Mouse (Mus musculus): Measurements from ENCODE around the gene Bgn. TPM values are rescaled to one million over a fixed set of nuclear protein-coding genes. Genes with fewer than 3 reads are reported as not detected.

Gene Bgn
- polyA plus RNA-seq, 1 experiment from 2014 or later, result 22.9 TPM

DNA sequence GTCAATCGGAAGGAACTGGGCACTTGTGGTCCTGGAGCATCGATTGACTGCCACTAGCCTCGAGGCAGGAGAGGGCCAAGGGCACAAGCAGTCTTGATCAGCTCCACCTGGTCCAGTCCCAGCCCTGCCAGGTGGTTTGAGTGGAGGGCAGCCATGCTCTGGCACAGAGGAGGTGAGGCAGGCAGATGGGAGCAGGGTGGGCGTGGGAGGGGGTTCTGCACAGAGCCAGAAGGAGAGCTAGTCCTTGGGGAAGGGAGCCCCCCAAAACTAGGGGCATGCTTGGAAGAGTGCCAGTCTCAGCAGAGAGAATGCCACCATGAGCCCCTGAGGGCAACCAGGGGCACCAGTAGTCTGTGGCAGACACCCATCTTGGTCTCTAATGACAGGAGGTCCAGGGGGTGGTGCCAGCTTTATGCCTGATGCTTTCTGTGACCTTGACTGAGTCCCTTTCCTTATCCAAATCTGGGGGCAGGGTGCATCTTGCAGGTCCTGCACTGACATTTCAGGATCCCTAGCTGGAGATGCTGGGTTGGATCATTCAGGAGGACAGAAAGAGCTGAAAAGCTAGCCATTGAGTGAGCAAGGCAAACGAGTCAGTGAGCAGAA lies 21.8 kb downstream of the Bgn start:
- no peaks in the 10 kb centered on the region for H3K27me3 ChIP-seq (replicated peaks)
- H3K9me3 ChIP-seq, result no peaks in the 10 kb centered on the region
- no peak overlapping the region for H3K9ac ChIP-seq
- no peak for ATAC-seq (replicated peaks)
- no peaks in the 10 kb centered on the region for H3K36me3 ChIP-seq (replicated peaks)
- 70% methylated on average over 5 of the region's 5 CpGs for WGBS
- no peak overlapping the region for H3K4me2 ChIP-seq
- H3K4me1 ChIP-seq, result no peaks in the 10 kb centered on the region
- no peak overlapping the region for H3K4me3 ChIP-seq
- H3K27ac ChIP-seq, result no peak overlapping the region

- Histone ChIP-seq H3K27me3 (replicated peaks) (no peaks in the 10 kb centered on the region), H3K36me3 (replicated peaks) (no peaks in the 10 kb centered on the region), H3K4me2 (no peak overlapping the region), H3K9ac (no peak overlapping the region), H3K4me1 (no peaks in the 10 kb centered on the region), H3K27ac (no peak overlapping the region), H3K4me3 (no peak overlapping the region), H3K9me3 (no peaks in the 10 kb centered on the region)
- 72% methylated on average over 4 of the region's 4 CpGs for WGBS
- ATAC-seq (replicated peaks), result no peak
These were observed 23.2 kb downstream of the Bgn start for GRCm38 (mm10) chrX:73506577-73506976.

GRCm38 (mm10) chrX:73509209-73509608 lies 25.8 kb downstream of the Bgn start:
- Histone ChIP-seq H3K4me1 (no peaks in the 10 kb centered on the region), H3K9ac (no peak overlapping the region), H3K27ac (no peak overlapping the region), H3K4me3 (no peak overlapping the region), H3K36me3 (replicated peaks) (no peaks in the 10 kb centered on the region), H3K4me2 (no peak overlapping the region), H3K27me3 (replicated peaks) (no peaks in the 10 kb centered on the region), H3K9me3 (no peaks in the 10 kb centered on the region)
- WGBS, result 70% methylated on average over 3 of the region's 3 CpGs
- ATAC-seq (replicated peaks), result no peak

- WGBS, result 38% methylated on average over 3 of the region's 3 CpGs
- no peak for ATAC-seq (replicated peaks)
These were observed 29.5 kb downstream of the Bgn start for GRCm38 (mm10) chrX:73512904-73513303.

DNA sequence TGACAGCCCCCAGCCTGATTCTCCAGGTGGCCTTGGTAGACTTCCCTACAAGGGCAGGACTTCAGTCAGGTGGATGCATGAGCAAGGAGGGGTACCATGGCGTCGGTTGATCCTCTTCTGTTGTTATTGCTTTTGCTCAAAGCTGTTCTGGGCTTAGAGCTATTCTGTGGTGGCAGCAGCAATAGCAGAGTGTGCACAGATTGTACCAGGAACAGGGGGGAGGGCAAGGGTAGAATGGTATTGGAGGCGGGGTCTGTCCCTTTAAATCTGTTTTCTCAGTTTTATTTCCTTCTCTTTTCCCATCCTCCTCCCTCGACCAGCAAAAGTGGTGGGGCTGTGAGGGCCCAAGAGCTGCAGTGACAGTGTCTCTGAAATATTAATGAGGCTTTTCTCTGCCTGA lies 33.2 kb downstream of the Bgn start:
- no peak overlapping the region for H3K27ac ChIP-seq
- no peak overlapping the region for H3K9ac ChIP-seq
- H3K4me2 ChIP-seq, result no peak overlapping the region
- H3K4me1 ChIP-seq, result no peaks in the 10 kb centered on the region
- no peaks in the 10 kb centered on the region for H3K36me3 ChIP-seq (replicated peaks)
- H3K4me3 ChIP-seq, result no peak overlapping the region
- no peak for ATAC-seq (replicated peaks)
- WGBS, result 64% methylated on average over 4 of the region's 4 CpGs
- no peaks in the 10 kb centered on the region for H3K9me3 ChIP-seq
- no peaks in the 10 kb centered on the region for H3K27me3 ChIP-seq (replicated peaks)

More at GRCm38 (mm10) chrX:73512904-73513303, 29.5 kb downstream of the Bgn start:
- Histone ChIP-seq H3K4me1 (no peaks in the 10 kb centered on the region), H3K36me3 (replicated peaks) (no peaks in the 10 kb centered on the region), H3K27ac (no peak overlapping the region), H3K27me3 (replicated peaks) (no peaks in the 10 kb centered on the region), H3K9ac (no peak overlapping the region), H3K9me3 (no peaks in the 10 kb centered on the region), H3K4me2 (no peak overlapping the region), H3K4me3 (no peak overlapping the region)

DNA sequence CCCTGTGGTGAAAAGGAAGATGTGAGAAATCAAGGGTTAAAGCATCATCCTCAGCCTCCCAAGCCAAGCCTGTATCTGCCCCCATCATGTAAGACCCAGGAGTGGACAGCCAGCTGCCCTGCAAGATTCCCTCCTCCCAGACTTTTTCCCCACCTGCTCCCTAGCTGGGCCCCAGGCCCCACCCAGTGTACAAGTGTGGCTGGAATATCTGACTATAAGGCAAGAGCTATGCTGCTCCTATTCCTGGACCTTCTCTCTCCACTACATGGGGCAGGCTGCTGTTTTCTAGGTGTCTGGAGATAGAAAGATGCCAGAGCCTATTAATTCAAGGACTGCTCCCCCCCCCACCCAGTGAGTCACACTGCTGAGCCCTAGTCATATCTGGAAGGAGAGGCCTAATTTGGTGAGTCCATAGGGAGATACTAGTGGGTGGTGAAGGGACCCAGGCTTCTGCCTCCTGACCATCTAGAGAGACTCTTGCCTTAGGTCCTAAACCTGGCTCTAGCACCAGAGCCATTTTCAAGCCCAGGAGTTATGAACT lies 33.7 kb downstream of the Bgn start:
- Histone ChIP-seq H3K9ac (no peak overlapping the region), H3K4me1 (no peaks in the 10 kb centered on the region), H3K4me3 (no peak overlapping the region), H3K9me3 (no peaks in the 10 kb centered on the region), H3K27ac (no peak overlapping the region), H3K27me3 (replicated peaks) (no peaks in the 10 kb centered on the region), H3K36me3 (replicated peaks) (no peaks in the 10 kb centered on the region), H3K4me2 (no peak overlapping the region)
- ATAC-seq (replicated peaks), result no peak

DNA sequence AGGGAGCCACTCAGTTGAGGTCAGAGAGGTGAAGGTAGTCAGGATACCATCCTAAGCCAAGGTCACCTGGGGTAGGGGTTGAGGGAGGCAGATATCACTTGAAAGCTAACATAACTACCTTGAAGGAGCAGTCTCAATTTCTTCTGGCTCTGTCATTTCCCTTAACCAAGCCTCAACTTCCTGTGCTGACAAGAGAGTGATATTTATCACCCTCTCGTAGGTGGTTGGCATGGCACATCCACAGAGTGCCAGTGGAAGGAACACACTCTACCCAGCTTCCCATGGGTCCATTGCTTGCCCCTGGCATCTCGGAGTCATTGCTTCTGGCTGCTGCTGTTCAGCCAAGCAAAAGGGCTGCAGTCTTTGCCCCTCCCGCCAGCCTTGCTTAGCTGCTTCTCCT lies 37.3 kb downstream of the Bgn start:
- Histone ChIP-seq H3K4me1 (no peaks in the 10 kb centered on the region), H3K9me3 (no peaks in the 10 kb centered on the region), H3K27me3 (replicated peaks) (no peaks in the 10 kb centered on the region), H3K4me2 (no peak overlapping the region), H3K4me3 (no peak overlapping the region), H3K36me3 (replicated peaks) (no peaks in the 10 kb centered on the region), H3K9ac (no peak overlapping the region), H3K27ac (no peak overlapping the region)
- 86% methylated on average over 3 of the region's 3 CpGs for WGBS
- no peak for ATAC-seq (replicated peaks)

DNA sequence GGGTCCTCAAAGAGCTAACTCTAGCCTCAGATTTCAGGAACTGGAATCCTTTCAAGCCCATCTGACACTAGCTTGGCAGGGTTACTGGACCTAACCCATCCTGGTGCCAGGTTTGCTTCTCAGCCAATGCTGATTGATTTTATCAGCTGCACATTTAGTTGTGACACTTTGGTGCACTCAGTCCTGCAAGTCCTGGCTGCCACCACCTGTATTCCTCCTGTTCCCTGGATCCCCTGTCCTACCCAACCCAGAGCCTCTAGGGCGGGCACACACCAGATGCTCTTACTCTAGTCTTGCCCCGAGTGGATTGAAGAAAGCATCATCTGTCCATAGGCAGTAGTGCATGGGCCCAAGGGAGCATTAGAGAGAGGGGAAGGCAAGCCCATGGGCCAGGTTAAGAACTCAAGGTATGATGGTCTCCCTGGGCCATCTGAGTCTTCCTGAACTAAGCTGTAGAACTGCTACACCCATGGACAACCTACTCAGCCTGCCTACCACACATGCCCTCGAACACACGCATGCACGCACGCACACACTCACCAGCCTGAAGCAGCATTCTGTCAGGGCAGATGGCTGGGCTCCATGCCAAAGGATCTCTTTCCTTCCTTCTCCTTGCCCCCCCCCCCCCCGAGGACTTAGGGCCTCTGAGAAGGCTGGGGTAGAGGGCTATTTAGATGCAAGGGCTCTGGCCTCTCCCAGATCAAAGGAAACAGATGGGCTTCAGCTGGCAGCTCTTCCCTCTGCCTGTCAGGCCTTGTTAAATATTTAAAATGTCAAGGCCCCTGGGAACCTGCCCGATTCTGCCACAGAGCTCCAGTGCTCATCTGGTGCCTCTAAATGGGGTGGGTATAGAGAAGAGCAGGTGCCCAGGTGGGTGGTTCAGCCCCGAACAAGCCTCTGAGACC lies 41.2 kb downstream of the Bgn start:
- Histone ChIP-seq H3K4me2 (no peak overlapping the region), H3K36me3 (replicated peaks) (no peaks in the 10 kb centered on the region), H3K4me1 (no peaks in the 10 kb centered on the region), H3K9me3 (no peaks in the 10 kb centered on the region), H3K27ac (no peak overlapping the region), H3K4me3 (no peak overlapping the region), H3K9ac (no peak overlapping the region), H3K27me3 (replicated peaks) (no peaks in the 10 kb centered on the region)
- 52% methylated on average over 9 of the region's 9 CpGs for WGBS
- peak; percentile 88 for ATAC-seq (replicated peaks)

DNA sequence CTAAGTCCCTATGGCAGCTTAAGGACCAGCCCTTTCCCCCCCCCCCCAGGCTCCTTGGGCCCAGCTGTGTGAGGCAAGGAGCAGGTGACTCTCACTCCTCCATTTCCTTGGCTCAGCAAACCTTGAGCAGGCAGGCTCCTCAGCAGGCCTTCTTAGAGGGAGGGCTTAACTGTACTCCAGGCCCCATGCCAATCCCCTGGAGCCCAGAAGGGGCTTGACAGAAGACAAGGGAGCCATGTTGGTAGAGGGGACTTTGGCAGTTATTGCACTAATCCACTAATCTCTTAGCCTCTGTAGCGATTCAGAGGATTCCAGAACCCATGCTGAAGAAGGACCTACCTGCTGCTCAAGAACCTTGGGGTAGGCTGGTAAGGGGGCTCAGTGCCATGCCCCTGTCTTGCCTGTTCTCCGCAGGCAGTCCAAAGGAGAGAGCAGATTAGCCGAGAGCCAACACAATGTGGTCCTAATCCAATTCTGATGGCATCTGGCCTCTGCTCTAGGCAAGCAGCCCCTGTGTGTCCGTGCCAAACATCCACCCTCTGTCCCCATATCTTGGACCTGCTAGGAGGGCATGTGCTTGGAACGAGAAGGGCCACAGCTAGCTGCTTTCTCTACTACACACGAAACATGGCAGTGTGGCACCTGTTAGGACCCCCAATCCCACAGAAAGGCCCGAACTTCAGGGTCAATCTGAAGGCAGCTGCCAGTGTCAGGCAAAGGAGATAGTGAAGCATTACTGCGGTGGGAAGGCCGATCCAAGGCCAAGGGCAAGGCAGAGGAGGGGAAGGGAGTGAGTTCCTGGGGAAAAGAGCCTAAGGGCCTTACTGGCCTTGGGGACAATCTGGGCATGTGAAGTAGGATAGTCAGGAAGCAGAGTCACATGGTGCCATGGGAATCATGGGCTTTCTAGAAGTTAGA lies 42.1 kb downstream of the Bgn start:
- Histone ChIP-seq H3K4me2 (no peak overlapping the region), H3K9me3 (no peaks in the 10 kb centered on the region), H3K27ac (no peak overlapping the region), H3K9ac (no peak overlapping the region), H3K4me3 (no peak overlapping the region), H3K27me3 (replicated peaks) (no peaks in the 10 kb centered on the region), H3K36me3 (replicated peaks) (no peaks in the 10 kb centered on the region), H3K4me1 (no peaks in the 10 kb centered on the region)
- ATAC-seq (replicated peaks), result peak; percentile 7; the same call in 1 of the 2 replicates
- 63% methylated on average over 9 of the region's 9 CpGs for WGBS

DNA sequence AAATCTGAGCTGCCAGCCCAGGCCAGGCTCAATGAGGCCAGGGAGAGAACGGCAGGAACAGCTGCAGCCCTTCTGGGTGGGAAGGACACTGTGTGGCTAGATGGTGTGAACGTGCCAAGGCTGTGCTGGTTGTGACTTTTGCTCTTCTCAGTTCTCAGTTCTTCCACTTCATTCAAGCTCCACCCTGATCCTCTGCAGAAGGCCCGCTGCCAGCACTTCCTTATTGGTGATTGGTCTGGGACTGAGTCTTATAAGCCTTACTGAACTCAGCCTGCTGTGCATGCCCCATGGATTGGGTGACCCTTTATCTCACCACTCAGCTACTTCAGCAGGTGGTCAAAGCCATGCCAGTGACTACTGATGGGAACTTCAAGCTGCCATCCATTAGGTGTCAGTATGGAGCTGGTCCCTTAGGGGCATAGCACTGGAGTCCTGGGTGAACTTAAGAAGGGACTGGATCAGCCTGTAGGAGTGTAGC lies 43.0 kb downstream of the Bgn start:
- Histone ChIP-seq H3K4me1 (no peaks in the 10 kb centered on the region), H3K27me3 (replicated peaks) (no peaks in the 10 kb centered on the region), H3K4me3 (no peak overlapping the region), H3K4me2 (no peak overlapping the region), H3K9me3 (no peaks in the 10 kb centered on the region), H3K36me3 (replicated peaks) (no peaks in the 10 kb centered on the region), H3K9ac (no peak overlapping the region), H3K27ac (no peak overlapping the region)
- 73% methylated on average over 3 of the region's 3 CpGs for WGBS
- no peak for ATAC-seq (replicated peaks)

DNA sequence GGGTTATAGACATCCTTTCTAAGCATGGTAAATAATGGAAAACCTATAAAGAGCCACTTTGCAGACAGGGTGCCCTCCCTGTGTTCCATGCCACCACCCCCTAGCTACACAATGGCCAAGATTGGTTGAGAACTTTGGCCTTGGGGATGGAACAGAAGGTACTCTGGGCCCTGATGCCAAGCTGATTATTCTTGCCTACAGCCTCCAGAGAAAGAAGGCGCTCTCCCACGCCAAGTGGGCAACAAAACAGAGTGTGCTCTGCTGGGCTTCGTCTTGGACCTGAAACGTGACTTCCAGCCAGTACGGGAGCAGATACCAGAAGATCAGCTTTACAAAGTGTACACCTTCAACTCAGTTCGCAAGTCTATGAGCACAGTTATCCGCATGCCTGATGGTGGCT lies 54.5 kb downstream of the Bgn start:
- no peak for ATAC-seq (replicated peaks)
- Histone ChIP-seq H3K27ac (no peak overlapping the region), H3K9ac (no peak overlapping the region), H3K4me1 (no peaks in the 10 kb centered on the region), H3K27me3 (replicated peaks) (no peaks in the 10 kb centered on the region), H3K36me3 (replicated peaks) (no peaks in the 10 kb centered on the region), H3K4me2 (no peak overlapping the region), H3K4me3 (no peak overlapping the region), H3K9me3 (no peaks in the 10 kb centered on the region)
- WGBS, result 87% methylated on average over 7 of the region's 7 CpGs

- Histone ChIP-seq H3K36me3 (replicated peaks) (no peaks in the 10 kb centered on the region), H3K27ac (no peak overlapping the region), H3K9me3 (no peaks in the 10 kb centered on the region), H3K27me3 (replicated peaks) (no peaks in the 10 kb centered on the region), H3K4me2 (no peak overlapping the region), H3K9ac (no peak overlapping the region), H3K4me3 (no peak overlapping the region), H3K4me1 (no peaks in the 10 kb centered on the region)
- no peak for ATAC-seq (replicated peaks)
- WGBS, result 51% methylated on average over 3 of the region's 3 CpGs
These were observed 59.9 kb downstream of the Bgn start for GRCm38 (mm10) chrX:73543340-73543739.

Data from midbrain, embryonic 15.5 days (tissue).